Mouse (Mus musculus): ENCODE measurements around the gene A430005L14Rik. TPM values are rescaled to one million over a fixed set of nuclear protein-coding genes. Genes with fewer than 3 reads are reported as not detected.
"Not testable (repeated sequence)": the region's sequence is repeated elsewhere in the genome, so short reads cannot be mapped to it uniquely, and the experiment has no call there.

The A430005L14Rik gene
- polyA plus RNA-seq (2012; rRNA removed), result 32.7 and 43.1 TPM in 2 replicates

GRCm38 (mm10) chr4:153956569-153957405 lies at the start of gene A430005L14Rik:
Gene A430005L14Rik (plus strand): TSS chr4:153957237.
- peak within 1 kb of the TSS; percentile 58 for H3K27ac ChIP-seq (ENCODE audit: insufficient read depth, low read depth, low read length)
- H3K36me3 ChIP-seq (ENCODE audit: control insufficient read depth, insufficient read depth, low read length), result peaks cover 13% of the 10 kb centered on the region
- TF ChIP-seq CTCF (IDR thresholded peaks at IDR 0.05; ENCODE audit: extremely low read depth, insufficient read length, insufficient replicate concordance, low read depth, low read length) (no peak), POLR2A (IDR thresholded peaks at IDR 0.05; ENCODE audit: low read depth, low read length) (peak; percentile 64; the same call in 1 of the 2 replicates)
- no peaks in the 10 kb centered on the region for H3K27me3 ChIP-seq (ENCODE audit: control insufficient read depth, insufficient read depth, low read length)
- H3K4me1 ChIP-seq (ENCODE audit: control insufficient read depth, insufficient read depth, insufficient read length, low read length), result peaks cover 2% of the 10 kb centered on the region; the same call in 1 of the 2 replicates
- 2% methylated on average over 65 of the region's 67 CpGs for whole genome bisulfite sequencing
- peak within 1 kb of the TSS; percentile 75 for H3K4me3 ChIP-seq (ENCODE audit: low read depth, low read length)

DNA sequence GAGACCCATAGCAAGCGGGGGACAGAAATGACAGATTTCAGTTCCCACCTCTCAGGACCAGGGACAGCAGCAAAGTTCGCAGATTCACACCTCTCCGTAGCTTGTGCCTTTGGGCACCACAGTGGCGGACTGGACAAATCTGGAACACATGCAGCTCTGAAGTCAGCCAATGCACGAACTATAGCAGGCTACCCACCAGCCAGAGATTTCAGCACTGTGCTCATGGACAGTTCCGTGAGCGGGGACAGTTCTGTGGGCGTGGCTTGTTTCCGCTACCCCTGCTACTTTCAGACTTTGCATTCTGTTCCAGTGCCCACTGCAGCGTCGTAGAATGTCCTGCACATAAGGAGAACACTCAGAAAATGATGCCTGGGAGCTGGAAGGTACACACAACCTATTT lies 49.5 kb upstream of the A430005L14Rik start:
- WGBS, result 26% methylated on average over 11 of the region's 11 CpGs
- Histone ChIP-seq H3K4me3 (ENCODE audit: low read depth, low read length) (no peak overlapping the region), H3K36me3 (ENCODE audit: control insufficient read depth, insufficient read depth, low read length) (no peaks in the 10 kb centered on the region), H3K27ac (ENCODE audit: insufficient read depth, low read depth, low read length) (no peak overlapping the region), H3K27me3 (ENCODE audit: control insufficient read depth, insufficient read depth, low read length) (no peaks in the 10 kb centered on the region), H3K4me1 (ENCODE audit: control insufficient read depth, insufficient read depth, insufficient read length, low read length) (no peaks in the 10 kb centered on the region)
- TF ChIP-seq CTCF (IDR thresholded peaks at IDR 0.05; ENCODE audit: extremely low read depth, insufficient read length, insufficient replicate concordance, low read depth, low read length) (no peak), POLR2A (IDR thresholded peaks at IDR 0.05; ENCODE audit: low read depth, low read length) (no peak)

DNA sequence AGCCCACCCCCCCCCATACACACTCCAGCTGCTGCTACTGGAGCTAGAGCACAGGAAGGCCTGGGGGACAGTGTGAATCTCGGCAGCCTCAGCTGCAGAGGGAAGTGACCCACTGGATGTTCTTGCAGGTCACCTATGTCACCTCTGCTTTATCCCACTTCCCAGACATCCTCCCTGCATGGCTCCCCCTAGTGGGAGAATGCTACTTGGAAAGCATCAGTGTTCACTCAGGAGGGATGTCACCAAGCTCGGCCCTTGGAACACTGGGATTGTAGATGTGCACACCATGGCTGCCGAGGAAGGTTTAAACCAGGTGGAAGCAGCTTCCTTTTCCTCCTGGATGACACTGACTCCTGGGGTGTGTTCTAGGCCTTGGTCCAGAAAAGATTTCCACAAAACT lies 43.4 kb upstream of the A430005L14Rik start:
- no peaks in the 10 kb centered on the region for H3K4me1 ChIP-seq (ENCODE audit: control insufficient read depth, insufficient read depth, insufficient read length, low read length)
- H3K27me3 ChIP-seq (ENCODE audit: control insufficient read depth, insufficient read depth, low read length), result no peaks in the 10 kb centered on the region
- TF ChIP-seq CTCF (IDR thresholded peaks at IDR 0.05; ENCODE audit: extremely low read depth, insufficient read length, insufficient replicate concordance, low read depth, low read length), result no peak
- TF ChIP-seq POLR2A (IDR thresholded peaks at IDR 0.05; ENCODE audit: low read depth, low read length), result no peak
- no peak overlapping the region for H3K4me3 ChIP-seq (ENCODE audit: low read depth, low read length)
- H3K27ac ChIP-seq (ENCODE audit: insufficient read depth, low read depth, low read length), result no peak overlapping the region
- no peaks in the 10 kb centered on the region for H3K36me3 ChIP-seq (ENCODE audit: control insufficient read depth, insufficient read depth, low read length)
- WGBS, result 55% methylated on average over 3 of the region's 3 CpGs

DNA sequence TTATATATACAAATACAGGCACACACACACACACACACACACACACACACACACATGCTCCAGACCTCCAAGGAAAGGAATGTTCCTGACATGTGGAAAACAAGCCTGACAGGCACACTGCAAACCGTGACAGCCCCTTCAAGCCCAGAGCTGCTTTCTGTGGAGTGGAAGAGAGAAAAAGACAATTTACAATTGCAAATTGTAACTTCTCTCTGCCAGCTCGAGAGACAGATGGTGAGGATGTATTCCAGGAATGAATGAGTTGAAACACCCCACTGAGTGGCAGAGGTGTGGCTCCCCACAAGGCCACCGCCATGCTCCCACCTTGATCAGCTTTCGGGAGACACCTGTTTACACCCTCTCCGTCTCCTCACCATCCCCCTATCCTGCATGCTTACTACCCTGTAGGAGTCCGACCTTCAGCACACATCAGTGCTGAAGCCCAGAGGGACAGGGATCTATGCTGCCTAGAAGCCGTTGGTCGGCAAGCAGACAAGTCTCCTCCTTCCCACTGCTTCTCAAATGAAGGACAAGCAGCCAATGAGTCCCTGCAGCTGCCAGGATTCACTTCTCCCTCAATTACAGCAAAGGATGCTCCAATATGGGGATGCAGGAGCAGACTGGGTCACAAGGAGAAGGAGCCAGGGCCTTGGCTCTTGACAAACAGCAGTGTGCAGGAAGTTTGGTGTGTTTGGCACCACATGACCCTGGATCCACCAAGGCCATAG lies 39.1 kb upstream of the A430005L14Rik start:
- Histone ChIP-seq H3K36me3 (ENCODE audit: control insufficient read depth, insufficient read depth, low read length) (no peaks in the 10 kb centered on the region), H3K4me1 (ENCODE audit: control insufficient read depth, insufficient read depth, insufficient read length, low read length) (no peaks in the 10 kb centered on the region), H3K4me3 (ENCODE audit: low read depth, low read length) (no peak overlapping the region), H3K27ac (ENCODE audit: insufficient read depth, low read depth, low read length) (no peak overlapping the region), H3K27me3 (ENCODE audit: control insufficient read depth, insufficient read depth, low read length) (no peaks in the 10 kb centered on the region)
- WGBS, result 31% methylated on average over 8 of the region's 8 CpGs
- no peak for TF ChIP-seq CTCF (IDR thresholded peaks at IDR 0.05; ENCODE audit: extremely low read depth, insufficient read length, insufficient replicate concordance, low read depth, low read length)
- no peak for TF ChIP-seq POLR2A (IDR thresholded peaks at IDR 0.05; ENCODE audit: low read depth, low read length)

DNA sequence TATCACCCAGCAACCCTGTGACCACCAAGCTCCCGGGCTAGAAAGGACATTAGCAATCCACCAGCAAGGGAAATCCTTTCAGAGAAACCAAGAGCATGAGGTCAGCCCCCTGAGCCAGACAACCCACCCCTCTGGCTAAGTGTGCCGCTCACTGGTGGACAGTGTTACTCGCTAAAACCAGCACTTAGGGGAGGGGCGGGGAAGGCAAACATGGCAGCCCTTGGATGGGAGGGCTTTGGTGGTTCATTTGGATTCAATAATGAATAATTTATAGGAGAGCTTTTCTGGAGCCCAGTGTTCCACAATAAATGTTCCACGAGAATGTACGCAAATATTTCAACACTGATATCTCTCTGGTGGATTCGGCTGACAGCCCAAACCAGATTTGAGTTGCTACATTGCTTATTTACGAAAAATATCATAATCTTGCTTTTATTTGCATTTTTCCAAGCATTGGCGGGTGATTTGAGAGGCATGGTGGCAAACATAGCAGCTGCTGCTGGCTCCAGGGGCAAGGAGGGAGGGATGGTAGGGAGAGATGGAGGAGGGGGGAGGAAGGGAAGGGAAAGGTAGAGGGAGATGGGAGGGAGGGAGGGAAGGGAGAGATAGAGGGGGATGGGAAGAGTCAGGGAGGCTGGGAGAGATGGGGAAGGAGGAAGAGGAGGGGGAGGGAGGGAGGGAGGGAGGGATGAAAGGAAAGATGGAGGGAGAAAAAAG lies 36.4 kb upstream of the A430005L14Rik start:
- Histone ChIP-seq H3K4me1 (ENCODE audit: control insufficient read depth, insufficient read depth, insufficient read length, low read length) (no peaks in the 10 kb centered on the region), H3K36me3 (ENCODE audit: control insufficient read depth, insufficient read depth, low read length) (no peaks in the 10 kb centered on the region), H3K27ac (ENCODE audit: insufficient read depth, low read depth, low read length) (no peak overlapping the region), H3K27me3 (ENCODE audit: control insufficient read depth, insufficient read depth, low read length) (no peaks in the 10 kb centered on the region), H3K4me3 (ENCODE audit: low read depth, low read length) (no peak overlapping the region)
- no peak for TF ChIP-seq CTCF (IDR thresholded peaks at IDR 0.05; ENCODE audit: extremely low read depth, insufficient read length, insufficient replicate concordance, low read depth, low read length)
- TF ChIP-seq POLR2A (IDR thresholded peaks at IDR 0.05; ENCODE audit: low read depth, low read length), result no peak
- 55% methylated on average over 9 of the region's 9 CpGs for WGBS

- not testable (repeated sequence) for H3K27ac ChIP-seq (ENCODE audit: insufficient read depth, low read depth, low read length); H3K4me1 ChIP-seq (ENCODE audit: control insufficient read depth, insufficient read depth, insufficient read length, low read length); H3K36me3 ChIP-seq (ENCODE audit: control insufficient read depth, insufficient read depth, low read length); H3K4me3 ChIP-seq (ENCODE audit: low read depth, low read length); H3K27me3 ChIP-seq (ENCODE audit: control insufficient read depth, insufficient read depth, low read length)
- WGBS, result 25% methylated on average over 4 of the region's 4 CpGs
These were observed 34.9 kb upstream of the A430005L14Rik start for GRCm38 (mm10) chr4:153922090-153922489.
